Mouse (Mus musculus) myocyte (in vitro differentiated cells): ENCODE data around the gene Nphs1. TPM values are rescaled to one million over a fixed set of nuclear protein-coding genes. Genes with fewer than 3 reads are reported as not detected.

Source experiments
- H3K27me3 ChIP-seq: one replicate; pipeline ENCODE4 v1.6.1; 2011; ENCODE audit not compliant: control insufficient read depth, insufficient read depth, insufficient read length
- H3K36me3 ChIP-seq: one replicate; pipeline ENCODE4 v1.6.1; 2011; ENCODE audit not compliant: control insufficient read depth, insufficient read depth
- H3K4me2 ChIP-seq: one replicate; pipeline ENCODE4 v1.6.1; 2011; ENCODE audit warnings: low read depth, control low read depth
- H3K4me3 ChIP-seq: one replicate; pipeline ENCODE4 v1.5.1; 2011; ENCODE audit warnings: mild to moderate bottlenecking, control low read depth, moderate library complexity
- H3K79me2 ChIP-seq: one replicate; pipeline ENCODE4 v1.6.1; 2011; ENCODE audit not compliant: control insufficient read depth, insufficient read depth
- H3ac ChIP-seq: one replicate; pipeline ENCODE4 v1.6.1; 2011; ENCODE audit not compliant: control insufficient read depth, insufficient read length
- CEBPB ChIP-seq: IDR thresholded peaks from 2 replicates; pipeline ENCODE4 v1.6.1; 2011; ENCODE audit warnings: mild to moderate bottlenecking, moderate library complexity; ENCODE audit not compliant: poor library complexity, insufficient read depth, severe bottlenecking
- E2F4 ChIP-seq: IDR thresholded peaks from one replicate; pipeline ENCODE4 v1.6.1; 2011; ENCODE audit warnings: mild to moderate bottlenecking, control low read depth, moderate library complexity; ENCODE audit not compliant: insufficient read depth
- MAX ChIP-seq: IDR thresholded peaks from one replicate; pipeline ENCODE4 v1.6.1; 2011; ENCODE audit warnings: low read depth, mild to moderate bottlenecking, control low read depth
- MYOD1 ChIP-seq, 3 experiments: IDR thresholded peaks; one replicate each; pipeline ENCODE4 v1.6.1; 2011; ENCODE audit warnings: control low read depth in 2 of 3, low read depth in 2 of 3, mild to moderate bottlenecking in 2 of 3, moderate library complexity in 1 of 3; ENCODE audit not compliant: insufficient read length in 2 of 3, control insufficient read depth in 1 of 3
- MYOG ChIP-seq, 3 experiments: IDR thresholded peaks; one replicate each; pipeline ENCODE4 v1.6.1; 2011; ENCODE audit warnings: control low read depth in 2 of 3, low read depth in 2 of 3, mild to moderate bottlenecking in 2 of 3; ENCODE audit not compliant: insufficient read length in 2 of 3, control insufficient read depth in 1 of 3, insufficient read depth in 1 of 3
- POLR2A ChIP-seq: IDR thresholded peaks from one replicate; pipeline ENCODE4 v1.6.1; 2011; ENCODE audit warnings: low read depth, mild to moderate bottlenecking, control low read depth, moderate library complexity; ENCODE audit not compliant: insufficient read length
- POLR2AphosphoS2 ChIP-seq: IDR thresholded peaks from one replicate; pipeline ENCODE4 v1.6.1; 2011; ENCODE audit warnings: low read depth, control low read depth; ENCODE audit not compliant: insufficient read length
- REST ChIP-seq: IDR thresholded peaks from one replicate; pipeline ENCODE4 v1.6.1; 2011; ENCODE audit warnings: mild to moderate bottlenecking, control low read depth, moderate library complexity; ENCODE audit not compliant: insufficient read depth, insufficient read length
- SRF ChIP-seq: IDR thresholded peaks from one replicate; pipeline ENCODE4 v1.6.1; 2011; ENCODE audit warnings: low read depth; ENCODE audit not compliant: control insufficient read depth, insufficient read length
- TCF12 ChIP-seq: IDR thresholded peaks from one replicate; pipeline ENCODE4 v1.6.1; 2011; ENCODE audit warnings: mild to moderate bottlenecking, control low read depth; ENCODE audit not compliant: poor library complexity, insufficient read depth, severe bottlenecking
- USF1 ChIP-seq: IDR thresholded peaks from one replicate; pipeline ENCODE4 v1.6.1; 2011; ENCODE audit warnings: low read depth, mild to moderate bottlenecking, control low read depth, moderate library complexity
- polyA plus RNA-seq: library from polyadenylated mRNA; unstranded; fragments of >200 nt; fragmentation: generic; extraction: Trizol; gene quantifications from one replicate; pipeline ENCODE4 v1.2.1, GENCODE M21; 2012; ENCODE audit warnings: missing spikeins

Nphs1 gene
- polyA plus RNA-seq, 1 experiment, result 0.43 TPM

GRCm38 (mm10) chr7:30515003-30515760 is 57.1 kb downstream of the Nphs1 start:
- H3K27me3 ChIP-seq, result peaks cover 19% of the 10 kb centered on the region
- TF ChIP-seq MYOG (IDR thresholded peaks at IDR 0.05; ENCODE audit: control insufficient read depth in 1 of 3, insufficient read depth in 1 of 3, insufficient read length in 2 of 3, low read depth in 2 of 3), result no peak
- TF ChIP-seq REST, result no peak
- no peak for TF ChIP-seq MAX
- no peak for TF ChIP-seq USF1
- no peak for TF ChIP-seq TCF12
- no peak for TF ChIP-seq POLR2AphosphoS2
- no peak for TF ChIP-seq POLR2A
- no peaks in the 10 kb centered on the region for H3K79me2 ChIP-seq
- no peak overlapping the region for H3K4me2 ChIP-seq
- H3K36me3 ChIP-seq, result no peaks in the 10 kb centered on the region
- H3ac ChIP-seq, result no peak overlapping the region
- H3K4me3 ChIP-seq, result no peak overlapping the region

- Histone ChIP-seq H3ac (no peak overlapping the region), H3K4me3 (no peak overlapping the region), H3K36me3 (no peaks in the 10 kb centered on the region), H3K27me3 (peaks cover 11% of the 10 kb centered on the region), H3K79me2 (no peaks in the 10 kb centered on the region), H3K4me2 (no peak overlapping the region)
- TF ChIP-seq POLR2AphosphoS2, result no peak
Observed at GRCm38 (mm10) chr7:30518325-30518724, 60.2 kb downstream of the Nphs1 start.

GRCm38 (mm10) chr7:30520396-30520795 is 62.3 kb downstream of the Nphs1 start:
- H3K36me3 ChIP-seq, result no peaks in the 10 kb centered on the region
- H3ac ChIP-seq, result no peak overlapping the region
- no peak overlapping the region for H3K4me3 ChIP-seq
- no peaks in the 10 kb centered on the region for H3K79me2 ChIP-seq
- H3K4me2 ChIP-seq, result no peak overlapping the region
- TF ChIP-seq USF1, result no peak
- TF ChIP-seq POLR2AphosphoS2, result peak; percentile 90
- H3K27me3 ChIP-seq, result no peaks in the 10 kb centered on the region

GRCm38 (mm10) chr7:30520856-30521255 is 62.7 kb downstream of the Nphs1 start:
- Histone ChIP-seq H3K79me2 (no peaks in the 10 kb centered on the region), H3K36me3 (no peaks in the 10 kb centered on the region), H3ac (no peak overlapping the region), H3K4me2 (no peak overlapping the region), H3K4me3 (no peak overlapping the region), H3K27me3 (no peaks in the 10 kb centered on the region)
- TF ChIP-seq POLR2A, result peak; percentile 49
- TF ChIP-seq TCF12, result no peak
- TF ChIP-seq CEBPB, result no peak

- Histone ChIP-seq H3K79me2 (no peaks in the 10 kb centered on the region), H3K27me3 (no peaks in the 10 kb centered on the region), H3K36me3 (no peaks in the 10 kb centered on the region), H3ac (no peak overlapping the region), H3K4me2 (peak overlapping the region; percentile 38), H3K4me3 (no peak overlapping the region)
- no peak for TF ChIP-seq CEBPB
- TF ChIP-seq E2F4, result no peak
- no peak for TF ChIP-seq SRF
- no peak for TF ChIP-seq MYOG (IDR thresholded peaks at IDR 0.05; ENCODE audit: control insufficient read depth in 1 of 3, insufficient read depth in 1 of 3, insufficient read length in 2 of 3, low read depth in 2 of 3)
- TF ChIP-seq MAX, result no peak
- no peak for TF ChIP-seq POLR2A
- no peak for TF ChIP-seq USF1
Observed at GRCm38 (mm10) chr7:30522871-30523270, 64.8 kb downstream of the Nphs1 start.

GRCm38 (mm10) chr7:30524487-30524886 is 66.4 kb downstream of the Nphs1 start:
- H3K79me2 ChIP-seq, result no peaks in the 10 kb centered on the region
- H3K4me3 ChIP-seq, result no peak overlapping the region
- no peaks in the 10 kb centered on the region for H3K27me3 ChIP-seq
- TF ChIP-seq CEBPB, result peak; percentile 96
- peak; percentile 14 for TF ChIP-seq POLR2A
- TF ChIP-seq MYOD1 (IDR thresholded peaks at IDR 0.05; ENCODE audit: control insufficient read depth in 1 of 3, insufficient read length in 2 of 3, low read depth in 2 of 3), result no peak
- no peak overlapping the region for H3ac ChIP-seq
- H3K4me2 ChIP-seq, result peak overlapping the region; percentile 15
- peaks cover 7% of the 10 kb centered on the region for H3K36me3 ChIP-seq
